Comparison of ENCODE assay signal across 9 mouse cellular contexts in genomic region chr17:47646683-47647082, GRCm38 (mm10). TPM values are rescaled to one million over a fixed set of nuclear protein-coding genes. Genes with fewer than 3 reads are reported as not detected.
DNase-seq lines count a peak whose midpoint lies in the region; ATAC-seq and TF ChIP-seq lines count a peak whose summit lies in the region.
"Had no signal": no experiment of that assay in that cellular context is flagged by ENCODE, and none has a peak within 500 bp of the region (broad histone marks: within the 10 kb centered on the region; RNA-seq: fewer than 3 reads in every experiment).

No protein-coding gene starts in this region.

- H3K27ac ChIP-seq in hindbrain, embryonic 11.5 days (ENCODE audit: low read depth, low read length): no peak overlapping the region
- no peak overlapping the region for H3K27ac ChIP-seq in hindbrain, embryonic 13.5 days
- no peak overlapping the region for H3K27ac ChIP-seq in thymus, adult 2 months (ENCODE audit: control insufficient read depth, insufficient read depth, low read length)
- H3K27ac ChIP-seq: embryonic facial prominence, embryonic 15.5 days had no signal

- H3K4me2 ChIP-seq in hindbrain, embryonic 11.5 days (replicated peaks; ENCODE audit: low read depth, low read length): no peak overlapping the region
- H3K4me2 ChIP-seq in hindbrain, embryonic 13.5 days: no peak overlapping the region
- H3K4me2 ChIP-seq: embryonic facial prominence, embryonic 15.5 days had no signal

- no peak for TF ChIP-seq CTCF in thymus, adult 2 months (IDR thresholded peaks at IDR 0.05; ENCODE audit: borderline replicate concordance, control insufficient read depth, extremely low read depth, insufficient read depth, low read length, poor library complexity)

- no peak overlapping the region for H3K9ac ChIP-seq in hindbrain, embryonic 11.5 days (ENCODE audit: low read depth, low read length)
- H3K9ac ChIP-seq in hindbrain, embryonic 13.5 days: no peak overlapping the region
- H3K9ac ChIP-seq: embryonic facial prominence, embryonic 15.5 days had no signal

- WGBS in hindbrain, embryonic 11.5 days: 57% methylated on average over 1 of the region's 1 CpGs
- 70% methylated on average over 1 of the region's 1 CpGs for WGBS in hindbrain, embryonic 13.5 days
- WGBS in thymus, adult 2 months: 90% methylated on average over 1 of the region's 1 CpGs

- ATAC-seq in hindbrain, embryonic 11.5 days (ENCODE audit: low FRiP score): no peak
- ATAC-seq in hindbrain, embryonic 13.5 days (ENCODE audit: low FRiP score): no peak
- ATAC-seq in granulocyte monocyte progenitor cell, adult 5-6 weeks (replicated peaks; ENCODE audit: poor library complexity, severe bottlenecking): peak; percentile 97
- peak; percentile 87 for ATAC-seq in megakaryocyte-erythroid progenitor cell, adult 5-6 weeks (replicated peaks; ENCODE audit: low FRiP score, low TSS enrichment, poor library complexity, severe bottlenecking)

- no peaks in the 10 kb centered on the region for H3K36me3 ChIP-seq in hindbrain, embryonic 11.5 days (ENCODE audit: control insufficient read depth, insufficient read depth, low read length)
- peaks cover 6% of the 10 kb centered on the region for H3K36me3 ChIP-seq in hindbrain, embryonic 13.5 days
- H3K36me3 ChIP-seq in thymus, adult 2 months (ENCODE audit: control insufficient read depth, insufficient read depth, low read length): no peaks in the 10 kb centered on the region
- H3K36me3 ChIP-seq: embryonic facial prominence, embryonic 15.5 days had no signal

- no peaks in the 10 kb centered on the region for H3K27me3 ChIP-seq in hindbrain, embryonic 11.5 days (ENCODE audit: control insufficient read depth, insufficient read depth, low read length)
- no peaks in the 10 kb centered on the region for H3K27me3 ChIP-seq in hindbrain, embryonic 13.5 days
- H3K27me3 ChIP-seq in thymus, adult 2 months (ENCODE audit: control insufficient read depth, insufficient read depth, low read length): no peaks in the 10 kb centered on the region
- H3K27me3 ChIP-seq: embryonic facial prominence, embryonic 15.5 days had no signal

- no peaks in the 10 kb centered on the region for H3K4me1 ChIP-seq in hindbrain, embryonic 11.5 days (replicated peaks; ENCODE audit: control insufficient read depth, insufficient read depth, low read length)
- 0 out of 2 replicates have a peak, but pooled peaks cover 6% of the 10 kb centered on the region for H3K4me1 ChIP-seq in hindbrain, embryonic 13.5 days (replicated peaks)
- H3K4me1 ChIP-seq in thymus, adult 2 months (replicated peaks; ENCODE audit: control insufficient read depth, insufficient read depth, low read length): no peaks in the 10 kb centered on the region
- H3K4me1 ChIP-seq: embryonic facial prominence, embryonic 15.5 days had no signal

- TF ChIP-seq POLR2A in thymus, adult 2 months (IDR thresholded peaks at IDR 0.05; ENCODE audit: control insufficient read depth, extremely low read depth, insufficient read depth, low read length, poor library complexity): no peak

- peak; percentile 76 for DNase-seq in hindbrain, embryonic 11.5 days (ENCODE audit: low spot score)
- DNase-seq in NIH3T3 (ENCODE audit: low read depth): peak; percentile 76
- DNase-seq in cerebellum, postnatal 25 days: peak; percentile 19 to 61
- DNase-seq in left cerebral cortex, adult 18-20 months (ENCODE audit: low spot score in 2 of 2): peak; percentile 22 to 30
- peak; percentile 56 for DNase-seq in thymus, adult 2 months

- no peaks in the 10 kb centered on the region for H3K9me3 ChIP-seq in hindbrain, embryonic 11.5 days (ENCODE audit: control insufficient read depth, low read length)
- no peaks in the 10 kb centered on the region for H3K9me3 ChIP-seq in hindbrain, embryonic 13.5 days
- H3K9me3 ChIP-seq: embryonic facial prominence, embryonic 15.5 days had no signal

- no peak overlapping the region for H3K4me3 ChIP-seq in hindbrain, embryonic 11.5 days (ENCODE audit: low read depth, low read length)
- H3K4me3 ChIP-seq in hindbrain, embryonic 13.5 days: no peak overlapping the region
- H3K4me3 ChIP-seq in thymus, adult 2 months (ENCODE audit: control insufficient read depth, insufficient read depth, low read length): no peak overlapping the region
- H3K4me3 ChIP-seq: embryonic facial prominence, embryonic 15.5 days had no signal

RNA-seq across cellular contexts. Expression of gene Usp49, which starts 16.2 kb away (rescaled TPM):
- polyA plus RNA-seq in hindbrain, embryonic 11.5 days (2014; fragmentation: Nextera tagmentation; extraction: Ambion mirVana): 8.7 and 9.1 TPM in 2 replicates
- polyA plus RNA-seq in hindbrain, embryonic 13.5 days (2015; fragmentation: Nextera tagmentation; extraction: Ambion mirVana): 8.6 and 9.1 TPM in 2 replicates
- total RNA-seq in granulocyte monocyte progenitor cell, adult 5-6 weeks (2014; fragmentation: Nextera tagmentation): 4.1 and 6.8 TPM in 2 replicates
- 1.5 and 4.1 TPM in 2 replicates for total RNA-seq in granulocyte monocyte progenitor cell, adult 5-6 weeks (2017)
- 10 to 100 TPM in 1 of 2 experiments, 1 to 10 TPM in 1; 8.0 to 11.3 TPM for total RNA-seq in left cerebral cortex, adult 18-20 months (2021)
- 13.9 and 21.0 TPM in 2 replicates for total RNA-seq in megakaryocyte-erythroid progenitor cell, adult 5-6 weeks (2014; fragmentation: Nextera tagmentation)
- total RNA-seq in megakaryocyte-erythroid progenitor cell, adult 5-6 weeks (2017): 7.8 and 13.2 TPM in 2 replicates
- 12.5 and 17.2 TPM in 2 replicates for polyA plus RNA-seq in thymus, adult 2 months (2012; rRNA removed)

RNA-seq across cellular contexts. Expression of gene Gm20517, which starts 35.3 kb away (rescaled TPM):
- polyA plus RNA-seq in hindbrain, embryonic 11.5 days (2014; fragmentation: Nextera tagmentation; extraction: Ambion mirVana): 1.3 and 1.7 TPM in 2 replicates
- polyA plus RNA-seq in hindbrain, embryonic 13.5 days (2015; fragmentation: Nextera tagmentation; extraction: Ambion mirVana): 2.1 and 2.7 TPM in 2 replicates
- 0.41 and 2.2 TPM in 2 replicates for total RNA-seq in granulocyte monocyte progenitor cell, adult 5-6 weeks (2014; fragmentation: Nextera tagmentation)
- total RNA-seq in granulocyte monocyte progenitor cell, adult 5-6 weeks (2017): 2.5 and 3.1 TPM in 2 replicates
- 1 to 10 TPM; 3.3 to 8.3 TPM for total RNA-seq in left cerebral cortex, adult 18-20 months (2021)
- 7.8 and 8.0 TPM in 2 replicates for total RNA-seq in megakaryocyte-erythroid progenitor cell, adult 5-6 weeks (2014; fragmentation: Nextera tagmentation)
- total RNA-seq in megakaryocyte-erythroid progenitor cell, adult 5-6 weeks (2017): 2.2 and 6.2 TPM in 2 replicates
- 2.8 and 4.5 TPM in 2 replicates for polyA plus RNA-seq in thymus, adult 2 months (2012; rRNA removed)

RNA-seq across cellular contexts. Expression of gene Med20, which starts 35.3 kb away (rescaled TPM):
- 44.6 and 44.8 TPM in 2 replicates for polyA plus RNA-seq in hindbrain, embryonic 11.5 days (2014; fragmentation: Nextera tagmentation; extraction: Ambion mirVana)
- polyA plus RNA-seq in hindbrain, embryonic 13.5 days (2015; fragmentation: Nextera tagmentation; extraction: Ambion mirVana): 42.5 and 44.8 TPM in 2 replicates
- total RNA-seq in granulocyte monocyte progenitor cell, adult 5-6 weeks (2014; fragmentation: Nextera tagmentation): 26.3 and 36.3 TPM in 2 replicates
- total RNA-seq in granulocyte monocyte progenitor cell, adult 5-6 weeks (2017): 25.0 and 29.5 TPM in 2 replicates
- 10 to 100 TPM; 33.0 to 33.5 TPM for total RNA-seq in left cerebral cortex, adult 18-20 months (2021)
- 31.7 and 66.0 TPM in 2 replicates for total RNA-seq in megakaryocyte-erythroid progenitor cell, adult 5-6 weeks (2014; fragmentation: Nextera tagmentation)
- total RNA-seq in megakaryocyte-erythroid progenitor cell, adult 5-6 weeks (2017): 28.2 and 40.4 TPM in 2 replicates
- 46.1 and 56.4 TPM in 2 replicates for polyA plus RNA-seq in thymus, adult 2 months (2012; rRNA removed)

RNA-seq across cellular contexts. Expression of gene Bysl, which starts 35.4 kb away (rescaled TPM):
- 30.8 and 31.0 TPM in 2 replicates for polyA plus RNA-seq in hindbrain, embryonic 11.5 days (2014; fragmentation: Nextera tagmentation; extraction: Ambion mirVana)
- polyA plus RNA-seq in hindbrain, embryonic 13.5 days (2015; fragmentation: Nextera tagmentation; extraction: Ambion mirVana): 33.9 and 34.2 TPM in 2 replicates
- 16.2 and 17.8 TPM in 2 replicates for total RNA-seq in granulocyte monocyte progenitor cell, adult 5-6 weeks (2014; fragmentation: Nextera tagmentation)
- total RNA-seq in granulocyte monocyte progenitor cell, adult 5-6 weeks (2017): 12.6 and 16.0 TPM in 2 replicates
- 10 to 100 TPM; 18.3 to 18.7 TPM for total RNA-seq in left cerebral cortex, adult 18-20 months (2021)
- total RNA-seq in megakaryocyte-erythroid progenitor cell, adult 5-6 weeks (2014; fragmentation: Nextera tagmentation): 34.0 and 34.7 TPM in 2 replicates
- total RNA-seq in megakaryocyte-erythroid progenitor cell, adult 5-6 weeks (2017): 21.9 and 24.9 TPM in 2 replicates
- polyA plus RNA-seq in thymus, adult 2 months (2012; rRNA removed): 14.2 and 16.9 TPM in 2 replicates

RNA-seq across cellular contexts. Expression of gene Tomm6, which starts 41.5 kb away (rescaled TPM):
- polyA plus RNA-seq in hindbrain, embryonic 11.5 days (2014; fragmentation: Nextera tagmentation; extraction: Ambion mirVana): 370 and 375 TPM in 2 replicates
- 289 and 295 TPM in 2 replicates for polyA plus RNA-seq in hindbrain, embryonic 13.5 days (2015; fragmentation: Nextera tagmentation; extraction: Ambion mirVana)
- total RNA-seq in granulocyte monocyte progenitor cell, adult 5-6 weeks (2014; fragmentation: Nextera tagmentation): 315 and 346 TPM in 2 replicates
- total RNA-seq in granulocyte monocyte progenitor cell, adult 5-6 weeks (2017): 46.0 and 46.4 TPM in 2 replicates
- total RNA-seq in left cerebral cortex, adult 18-20 months (2021): 100 to 1,000 TPM; 205 to 227 TPM
- 440 and 480 TPM in 2 replicates for total RNA-seq in megakaryocyte-erythroid progenitor cell, adult 5-6 weeks (2014; fragmentation: Nextera tagmentation)
- total RNA-seq in megakaryocyte-erythroid progenitor cell, adult 5-6 weeks (2017): 66.0 and 74.2 TPM in 2 replicates
- 90.5 and 107 TPM in 2 replicates for polyA plus RNA-seq in thymus, adult 2 months (2012; rRNA removed)

Comparison
In these comparisons a context has a peak if more than half of its experiments do, and no peak if none do; other contexts are left out.
1. ATAC-seq: peak in granulocyte monocyte progenitor cell, adult 5-6 weeks (single experiment) and megakaryocyte-erythroid progenitor cell, adult 5-6 weeks (single experiment); none in hindbrain, embryonic 11.5 days (single experiment) and hindbrain, embryonic 13.5 days (single experiment).
2. DNase-seq: peak in every context shown above with its lines; median percentile 76 in hindbrain, embryonic 11.5 days; 76 in NIH3T3; 56 in thymus, adult 2 months; 40 in cerebellum, postnatal 25 days; 26 in left cerebral cortex, adult 18-20 months.